Mouse (Mus musculus) liver, adult 2 months (tissue): ENCODE data around the gene Ciao2a.

Experiments
- CTCF ChIP-seq: fragments of 200-500 bp; IDR thresholded peaks from 2 replicates; pipeline ENCODE4 v1.5.1; 2011; ENCODE audit warnings: low read depth, low read length, control low read depth
- POLR2A ChIP-seq: fragments of 200-500 bp; IDR thresholded peaks from 2 replicates; pipeline ENCODE4 v1.6.1; 2011; ENCODE audit warnings: low read length, control low read depth; ENCODE audit not compliant: insufficient read depth; ENCODE audit errors: extremely low read depth

GRCm38 (mm10) chr9:66127193-66127546 is 759 bp downstream of the Ciao2a start:
- TF ChIP-seq POLR2A (no peak), CTCF (no peak)
